Mouse (Mus musculus) cerebellum, adult 2 months (tissue): ENCODE measurements around the gene Fam114a2. TPM values are rescaled to one million over a fixed set of nuclear protein-coding genes. Genes with fewer than 3 reads are reported as not detected.
A peak's percentile ranks its signal among the peaks of the same experiment; 100 is the strongest.
"Not testable (repeated sequence)": the region's sequence is repeated elsewhere in the genome, so short reads cannot be mapped to it uniquely, and the experiment has no call there.

Source experiments
- DNase-seq, 2 experiments: peaks; one replicate each; pipeline ENCODE4 v3.0.0; 2021
- H3K27ac ChIP-seq: fragments of 200-500 bp; 2 replicates; pipeline ENCODE4 v1.5.1; 2012; ENCODE audit warnings: low read length, control low read depth, inconsistent platforms; ENCODE audit not compliant: insufficient read depth
- H3K27me3 ChIP-seq: fragments of 200-500 bp; 2 replicates; pipeline ENCODE4 v1.6.1; 2012; ENCODE audit warnings: inconsistent platforms, mild to moderate bottlenecking, low read length, moderate library complexity; ENCODE audit not compliant: control insufficient read depth, insufficient read depth
- H3K4me1 ChIP-seq: fragments of 200-500 bp; 2 replicates; pipeline ENCODE4 v1.6.1; 2011; ENCODE audit warnings: low read length; ENCODE audit not compliant: control insufficient read depth, insufficient read depth
- H3K4me3 ChIP-seq: fragments of 200-500 bp; replicated peaks from 2 replicates; pipeline ENCODE3; 2011; ENCODE audit warnings: mild to moderate bottlenecking, low read depth, low read length, control low read depth; ENCODE audit not compliant: insufficient read depth
- CTCF ChIP-seq: fragments of 200-500 bp; IDR thresholded peaks from 2 replicates; pipeline ENCODE4 v1.5.1; 2011; ENCODE audit warnings: low read depth, mild to moderate bottlenecking, control low read depth, low read length, moderate library complexity, borderline replicate concordance; ENCODE audit not compliant: insufficient read depth
- POLR2A ChIP-seq: fragments of 200-500 bp; IDR thresholded peaks from 2 replicates; pipeline ENCODE4 v1.6.1; 2011; ENCODE audit warnings: low read length, control low read depth, borderline replicate concordance; ENCODE audit not compliant: insufficient read depth
- WGBS: fragments of 180-500 bp; shearing (Covaris S2); methylation state at CpG from one replicate; pipeline ENCODE4 v1.1.7; 2018; 5-methylcytosine and 5-hydroxymethylcytosine counted together
- polyA plus RNA-seq: library from polyadenylated mRNA; depleted of rRNA; stranded (reverse); fragments of >200 nt; gene quantifications from 2 replicates; pipeline ENCODE4 v1.2.3, GENCODE M21; 2012; rRNA removed

Gene Fam114a2
- 40.8 and 43.9 TPM in 2 replicates for polyA plus RNA-seq

DNA sequence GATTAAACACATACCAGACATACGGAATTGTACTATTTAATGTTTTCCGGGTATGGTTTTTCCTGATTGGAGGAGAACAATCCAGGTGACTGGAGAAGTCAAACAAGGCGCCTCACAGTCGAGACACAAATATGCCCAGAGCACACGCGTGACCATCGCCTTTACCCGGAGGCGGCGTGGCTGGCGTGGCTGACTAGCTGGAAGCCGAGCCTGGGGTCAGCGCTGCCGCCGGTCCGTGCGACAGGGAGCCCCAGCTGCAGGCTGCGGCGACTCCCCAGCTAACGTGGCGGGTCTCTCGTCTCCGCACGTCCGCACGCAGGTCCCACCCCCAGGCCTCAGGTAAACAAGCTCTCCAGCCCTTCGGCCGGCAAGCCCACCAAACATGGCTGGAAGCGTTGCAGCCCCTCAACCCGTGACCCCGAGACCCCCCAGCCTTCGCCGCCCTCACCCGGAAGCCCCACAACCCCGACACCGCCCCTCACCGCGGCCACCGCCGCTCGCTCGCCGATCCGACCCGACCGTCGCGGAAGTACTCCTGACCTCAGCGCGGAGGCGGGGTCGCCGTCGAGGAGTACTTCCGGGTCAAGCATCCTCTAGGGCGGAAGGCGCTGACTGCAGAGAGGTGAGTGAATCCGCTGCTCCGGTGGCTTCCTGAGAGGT, at the start of gene Fam114a2, which contains the start of gene Mfap3:
TSS of gene Fam114a2 (minus strand) at position 527 of the 660 bp plus-strand sequence.
TSS of gene Mfap3 (plus strand) at position 574 of the 660 bp plus-strand sequence.
- DNase-seq: peak; percentile 91 to 93
- H3K4me1 ChIP-seq: peaks cover 6% of the 10 kb centered on the region; the same call in 1 of the 2 replicates
- no peak within 1 kb of the TSS for H3K27ac ChIP-seq
- H3K27me3 ChIP-seq: no peaks in the 10 kb centered on the region
- under 1% methylated on average over 59 of the region's 59 CpGs for WGBS
- no peak for TF ChIP-seq CTCF
- TF ChIP-seq POLR2A: peak; percentile 74
- H3K4me3 ChIP-seq: peak within 1 kb of the TSS; percentile 81

DNA sequence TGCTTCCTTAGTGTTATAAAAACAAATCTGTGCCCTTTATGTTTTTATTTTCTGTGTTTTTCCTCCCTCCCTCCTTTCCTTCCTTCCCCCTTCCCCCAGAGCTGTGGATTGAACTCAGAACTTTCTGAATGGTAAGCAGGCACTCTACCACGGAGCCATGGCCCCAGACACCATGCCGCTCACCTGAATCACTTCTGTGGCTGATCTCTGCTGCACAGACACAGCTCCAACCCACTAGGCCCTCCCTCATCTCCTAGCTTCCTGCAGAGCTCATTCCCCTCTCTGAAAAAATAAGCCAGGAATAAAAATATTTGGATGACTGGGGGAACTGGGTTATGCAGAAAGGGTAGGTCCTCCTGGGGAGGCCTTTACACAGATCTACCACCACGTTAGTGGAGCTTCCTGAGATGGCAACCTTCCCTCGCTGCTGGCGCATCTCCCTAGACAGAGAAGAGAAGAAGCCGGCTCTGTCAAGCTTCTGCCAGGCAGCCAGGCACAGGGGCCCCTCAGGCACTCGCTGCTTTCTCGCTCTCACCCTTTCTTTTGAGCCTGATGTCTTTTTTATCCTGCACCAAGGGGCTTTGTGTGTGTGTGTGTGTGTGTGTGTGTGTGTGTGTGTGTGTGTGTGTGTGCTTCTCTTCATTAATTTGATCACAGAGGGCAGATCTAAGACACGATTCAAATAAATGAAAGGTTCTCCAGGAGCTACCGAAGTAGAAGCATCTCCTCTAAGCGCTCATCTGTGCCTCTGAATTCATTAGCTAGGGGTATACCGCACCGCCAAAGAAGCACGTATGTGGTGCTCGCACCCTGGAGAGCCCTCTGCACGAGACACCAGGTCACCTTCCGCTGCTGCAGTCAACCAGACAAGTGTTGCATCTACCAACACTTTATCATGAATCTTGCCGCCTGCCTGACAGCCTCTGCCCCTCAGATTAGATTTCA, 47.9 kb upstream of the Fam114a2 start:
- peak in 1 of 2 experiments; percentile 14 for DNase-seq
- H3K4me1 ChIP-seq: no peaks in the 10 kb centered on the region; the same call in 1 of the 2 replicates
- 24% methylated on average over 18 of the region's 18 CpGs for WGBS
- peaks cover 1% of the 10 kb centered on the region; the same call in 1 of the 2 replicates for H3K27me3 ChIP-seq
- H3K4me3 ChIP-seq: no peak overlapping the region
- H3K27ac ChIP-seq: no peak overlapping the region
- TF ChIP-seq CTCF: no peak
- no peak for TF ChIP-seq POLR2A

DNA sequence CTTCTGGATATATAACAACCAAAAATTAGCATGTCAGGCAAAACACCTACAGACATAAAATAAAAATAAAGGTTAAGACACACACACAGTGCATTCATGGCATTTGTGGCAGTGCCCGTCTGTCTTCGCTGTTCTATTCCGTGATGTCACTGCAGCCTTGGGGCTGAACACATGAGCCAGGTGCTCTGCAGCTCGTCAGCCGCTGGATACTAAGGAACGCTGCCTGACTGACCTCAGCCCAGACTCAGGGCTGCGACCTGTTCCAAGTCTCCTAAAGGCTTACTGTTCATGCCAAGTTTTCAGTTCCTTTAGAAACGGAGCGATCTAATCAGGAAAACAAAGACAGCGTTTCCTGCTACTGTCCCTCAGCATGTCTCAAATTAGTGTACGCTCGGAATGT, 46.1 kb upstream of the Fam114a2 start:
- TF ChIP-seq CTCF (no peak), POLR2A (no peak)
- no peak for DNase-seq
- WGBS: 29% methylated on average over 12 of the region's 12 CpGs
- H3K4me1 ChIP-seq: no peaks in the 10 kb centered on the region; the same call in 1 of the 2 replicates
- H3K4me3 ChIP-seq: no peak overlapping the region
- H3K27me3 ChIP-seq: peaks cover 1% of the 10 kb centered on the region; the same call in 1 of the 2 replicates
- H3K27ac ChIP-seq: no peak overlapping the region

DNA sequence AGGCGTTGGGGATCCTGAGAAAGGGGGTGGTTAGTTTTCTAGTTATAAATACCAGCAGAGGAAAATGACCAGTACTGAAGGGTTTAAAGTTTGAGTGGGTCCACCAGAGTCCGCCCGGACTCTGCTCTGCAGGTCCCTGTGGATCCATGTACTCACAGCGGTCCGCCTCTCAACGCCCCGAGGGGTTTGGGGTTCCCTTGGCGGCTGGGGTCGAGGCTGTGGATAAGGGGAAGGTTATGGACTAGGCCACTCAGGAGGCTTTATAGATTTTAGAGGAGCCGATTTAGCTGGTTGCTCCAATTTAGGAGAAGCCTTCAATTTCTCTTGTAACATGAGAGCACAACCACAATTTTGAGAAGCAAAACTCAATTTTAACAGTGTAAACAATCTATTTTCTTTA, 39.5 kb upstream of the Fam114a2 start:
- DNase-seq, H3K4me3 ChIP-seq, H3K4me1 ChIP-seq, H3K27ac ChIP-seq, H3K27me3 ChIP-seq: not testable (repeated sequence)
- WGBS: 93% methylated on average over 9 of the region's 10 CpGs

DNA sequence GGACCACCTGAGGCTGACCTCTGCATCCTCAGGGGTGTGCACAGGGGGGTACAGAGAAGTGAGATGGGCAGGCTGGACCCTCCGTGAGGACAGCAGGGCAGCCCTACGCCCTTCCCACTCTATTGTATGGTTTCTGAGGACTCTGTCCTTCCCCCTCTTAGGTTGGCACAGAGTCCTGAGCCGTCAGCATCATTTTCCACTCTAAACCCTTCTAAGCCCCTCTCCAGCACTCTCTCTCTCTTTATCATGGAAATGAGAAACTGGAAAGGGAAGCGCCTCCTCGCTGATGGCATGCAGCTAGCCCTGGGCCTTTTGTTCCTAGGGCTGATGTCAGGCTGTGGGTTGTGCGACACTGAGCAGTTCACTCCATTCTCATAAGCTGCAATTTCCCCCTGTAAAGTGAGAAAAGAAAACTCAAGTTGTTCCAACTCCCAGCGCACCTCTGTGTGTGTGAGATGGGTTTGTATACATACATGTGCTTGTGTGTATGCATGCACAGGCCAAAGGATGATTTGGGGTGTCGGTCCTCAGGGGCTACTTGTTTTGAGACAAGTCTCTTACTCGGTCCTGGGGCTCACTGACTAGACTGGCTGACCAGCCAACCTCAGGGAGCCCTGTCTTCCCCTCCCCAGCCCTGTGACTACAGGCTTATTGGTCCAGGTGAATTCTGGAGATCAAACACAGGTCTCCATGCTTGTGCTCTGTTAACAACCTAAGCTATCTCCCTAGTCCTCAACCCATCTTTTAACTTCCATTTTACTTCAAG, 34.8 kb upstream of the Fam114a2 start:
- Histone ChIP-seq H3K4me3 (no peak overlapping the region), H3K27me3 (peaks cover 1% of the 10 kb centered on the region; the same call in 1 of the 2 replicates), H3K4me1 (no peaks in the 10 kb centered on the region), H3K27ac (no peak overlapping the region)
- TF ChIP-seq CTCF (no peak), POLR2A (no peak)
- no peak for DNase-seq
- 56% methylated on average over 9 of the region's 9 CpGs for WGBS

DNA sequence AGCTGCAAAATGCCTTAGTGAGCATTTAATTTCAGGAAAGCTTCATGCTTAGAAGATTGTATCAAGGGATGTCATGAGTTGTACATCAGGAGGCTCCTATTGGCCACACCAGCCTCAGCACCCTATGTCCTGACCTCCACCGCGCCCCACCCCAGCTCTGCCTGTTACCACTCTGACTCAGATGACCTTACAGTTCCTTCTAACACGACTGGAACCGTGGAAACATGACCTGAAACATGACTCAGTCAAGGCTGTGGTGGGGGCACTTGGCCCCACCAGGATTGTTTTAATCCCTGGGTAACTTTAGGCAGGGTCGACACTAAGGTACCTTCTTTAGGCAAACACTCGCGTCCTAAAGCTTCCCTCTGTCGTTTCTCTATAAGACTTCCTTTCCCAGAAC, 32.6 kb upstream of the Fam114a2 start:
- H3K4me3 ChIP-seq: no peak overlapping the region
- H3K4me1 ChIP-seq: no peaks in the 10 kb centered on the region
- DNase-seq: no peak
- H3K27me3 ChIP-seq: peaks cover 1% of the 10 kb centered on the region; the same call in 1 of the 2 replicates
- no peak overlapping the region for H3K27ac ChIP-seq
- TF ChIP-seq CTCF: no peak
- TF ChIP-seq POLR2A: no peak
- 90% methylated on average over 8 of the region's 8 CpGs for WGBS

DNA sequence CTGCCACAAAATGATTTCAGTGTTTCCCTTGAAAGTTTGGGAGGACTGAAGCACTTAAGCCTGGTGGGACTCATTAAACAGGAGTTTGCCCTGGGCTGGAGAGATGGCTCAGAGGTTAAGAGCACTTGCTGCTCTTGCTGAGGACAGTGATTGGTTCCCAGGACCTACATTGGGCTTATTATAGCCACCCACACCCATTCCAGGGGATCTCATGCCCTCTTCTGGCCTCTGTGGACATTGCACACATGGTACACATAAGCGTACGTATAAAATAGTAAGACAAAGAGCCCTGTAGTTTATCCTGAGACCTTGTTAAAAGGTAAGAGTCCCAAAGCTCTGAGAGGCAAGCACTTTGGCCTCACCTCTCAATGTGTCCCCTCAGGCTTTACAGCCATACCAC, 31.8 kb upstream of the Fam114a2 start:
- no peaks in the 10 kb centered on the region for H3K4me1 ChIP-seq
- H3K4me3 ChIP-seq: no peak overlapping the region
- DNase-seq: no peak
- H3K27ac ChIP-seq: no peak overlapping the region
- TF ChIP-seq POLR2A (no peak), CTCF (no peak)
- 98% methylated on average over 2 of the region's 2 CpGs for WGBS
- H3K27me3 ChIP-seq: peaks cover 1% of the 10 kb centered on the region; the same call in 1 of the 2 replicates
